Mouse (Mus musculus): ENCODE measurements around the gene Hykk.

The Hykk gene

GRCm38 (mm10) chr9:54981291-54982191 lies 64.5 kb downstream of the Hykk start:
- DNase-seq: peak; percentile 83

- no peak for DNase-seq
Observed at GRCm38 (mm10) chr9:54982401-54982800, 65.3 kb downstream of the Hykk start.

DNA sequence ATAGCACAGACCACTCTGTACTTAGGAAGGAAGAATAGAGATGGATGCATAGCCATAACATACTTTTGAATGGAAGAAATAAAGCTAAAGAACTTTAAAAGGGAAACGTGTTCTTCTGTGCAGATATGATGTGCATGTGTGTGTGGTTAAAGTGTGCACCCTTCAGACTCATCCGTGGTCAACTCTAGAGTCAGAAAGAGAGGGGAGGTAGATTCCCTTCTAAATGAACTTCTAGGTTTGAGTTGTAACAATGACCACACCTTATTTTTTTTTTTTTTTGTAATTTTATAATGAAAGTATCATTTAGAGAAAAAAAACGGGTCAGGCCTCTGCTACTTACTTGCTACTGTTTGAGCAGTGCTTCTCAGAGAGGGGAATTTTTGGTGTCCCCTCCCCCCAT lies 73.3 kb downstream of the Hykk start:
- no peak for DNase-seq

DNA sequence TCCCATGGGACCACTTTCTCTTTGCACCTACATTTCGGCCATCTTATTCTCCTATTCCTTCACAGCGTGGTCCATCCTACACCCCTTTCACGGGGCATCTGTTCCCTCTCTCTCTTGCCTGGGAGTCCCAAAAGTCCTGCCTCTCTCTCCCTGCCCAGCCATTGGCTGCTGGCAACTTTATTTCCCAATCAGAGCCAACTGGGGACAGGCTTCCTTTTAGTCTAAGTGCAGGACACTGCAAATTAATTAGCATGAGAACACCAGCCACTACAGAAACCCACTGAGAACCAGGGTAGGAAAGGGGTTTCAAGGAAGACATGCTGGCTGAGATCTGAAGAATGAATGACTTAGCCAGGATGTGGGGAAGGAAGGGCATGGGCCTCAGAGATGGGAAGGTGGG lies 77.3 kb downstream of the Hykk start:
- no peak for DNase-seq

DNA sequence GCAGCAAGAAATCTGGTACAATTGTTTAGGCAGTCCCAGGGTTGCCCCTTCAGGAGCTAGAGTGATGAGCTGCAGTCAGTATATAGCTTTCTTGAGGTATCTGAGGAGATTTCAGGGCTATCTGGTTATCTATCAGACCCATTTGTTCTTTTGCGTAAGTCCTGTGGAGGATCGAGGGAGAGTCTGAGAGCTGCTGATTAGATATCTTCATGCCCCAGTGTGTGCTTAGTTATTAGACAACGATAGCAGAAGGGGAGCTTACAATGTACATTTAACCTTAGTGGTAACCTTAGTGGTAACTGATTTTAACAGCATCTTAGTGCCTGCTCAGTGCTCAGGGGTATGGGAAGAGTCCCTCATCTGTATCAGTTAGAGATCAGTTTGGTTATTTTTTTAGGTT lies 78.6 kb downstream of the Hykk start:
- no peak for DNase-seq

Data from retina, postnatal 1 day (tissue).